Mouse (Mus musculus) right cerebral cortex, adult 2 months (tissue): Measurements from ENCODE around the gene Krtap4-7.
A peak's percentile ranks its signal among the peaks of the same experiment; 100 is the strongest.
"Not testable (repeated sequence)": the region's sequence is repeated elsewhere in the genome, so short reads cannot be mapped to it uniquely, and the experiment has no call there.

Experiments
- DNase-seq, 2 experiments: peaks; one replicate each; pipeline ENCODE4 v3.0.0; 2021 to 2022; ENCODE audit warnings: low spot score in 2 of 2

The Krtap4-7 gene

DNA sequence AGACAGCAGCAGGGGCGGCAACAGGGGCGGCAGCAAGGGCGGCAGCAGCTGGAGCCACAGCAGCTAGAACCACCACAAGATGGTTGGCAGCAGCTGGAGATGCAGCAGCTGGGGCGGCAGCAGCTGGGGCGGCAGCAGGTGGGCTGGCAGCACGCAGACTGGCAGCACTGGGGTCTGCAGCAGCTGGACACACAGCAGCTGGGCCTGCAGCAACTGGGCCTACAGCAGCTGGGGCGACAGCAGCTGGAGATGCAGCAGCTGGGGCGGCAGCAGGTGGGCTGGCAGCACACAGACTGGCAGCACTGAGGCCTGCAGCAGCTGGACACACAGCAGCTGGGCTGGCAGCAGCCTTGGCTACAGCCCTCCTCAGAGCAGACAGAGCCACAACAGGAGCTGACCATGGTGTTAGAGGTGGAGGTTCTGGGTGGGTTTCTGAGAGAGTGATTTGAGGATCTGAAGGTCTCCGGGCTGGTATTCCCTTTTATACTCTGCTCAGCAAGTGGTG lies at the start of gene Krtap4-7:
Gene Krtap4-7, minus strand, starts transcription at position 455 of the 505 bp plus-strand sequence.
- DNase-seq, result not testable (repeated sequence)

DNA sequence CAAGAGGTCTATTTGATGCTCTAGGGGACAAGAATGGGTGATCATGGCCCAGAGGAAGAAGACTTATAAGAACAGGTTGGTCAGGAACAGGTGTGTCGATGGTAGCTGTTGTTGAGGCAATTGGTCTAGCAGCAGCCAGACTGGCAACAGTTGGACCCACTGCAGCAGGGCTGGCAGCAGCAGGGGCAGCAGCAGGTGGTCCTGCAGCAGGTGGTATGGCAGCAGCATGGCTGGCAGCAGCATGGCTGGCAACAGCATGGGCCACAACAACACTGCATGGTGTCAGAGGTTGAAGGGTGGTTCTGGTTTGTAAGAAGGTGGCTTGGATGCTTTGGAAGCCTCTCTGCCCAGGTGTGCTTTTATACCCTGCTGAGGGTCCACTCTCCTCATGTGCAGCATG lies 46.6 kb upstream of the Krtap4-7 start, which contains the start of gene Gm14190:
Gene Gm14190, minus strand, starts transcription at position 278 of the 400 bp plus-strand sequence.
- no peak for DNase-seq

DNA sequence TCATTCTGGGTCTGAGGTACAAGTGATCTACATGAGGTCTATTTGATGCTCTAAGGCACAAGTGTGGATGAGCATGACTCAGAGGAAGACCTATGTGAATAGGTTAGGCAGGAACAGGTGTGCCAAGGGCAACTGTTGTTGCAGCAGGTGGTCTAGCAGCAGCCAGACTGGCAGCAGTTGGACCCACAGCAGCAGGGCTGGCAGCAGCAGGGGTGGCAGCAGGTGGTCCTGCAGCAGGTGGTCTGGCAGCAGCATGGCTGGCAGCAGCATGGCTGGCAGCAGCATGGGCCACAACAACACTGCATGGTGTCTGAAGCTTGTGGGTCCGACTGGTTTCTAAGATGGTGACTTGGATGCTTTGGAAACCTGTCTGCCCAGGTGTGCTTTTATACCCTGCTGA lies 41.3 kb upstream of the Krtap4-7 start:
- not testable (repeated sequence) for DNase-seq

DNA sequence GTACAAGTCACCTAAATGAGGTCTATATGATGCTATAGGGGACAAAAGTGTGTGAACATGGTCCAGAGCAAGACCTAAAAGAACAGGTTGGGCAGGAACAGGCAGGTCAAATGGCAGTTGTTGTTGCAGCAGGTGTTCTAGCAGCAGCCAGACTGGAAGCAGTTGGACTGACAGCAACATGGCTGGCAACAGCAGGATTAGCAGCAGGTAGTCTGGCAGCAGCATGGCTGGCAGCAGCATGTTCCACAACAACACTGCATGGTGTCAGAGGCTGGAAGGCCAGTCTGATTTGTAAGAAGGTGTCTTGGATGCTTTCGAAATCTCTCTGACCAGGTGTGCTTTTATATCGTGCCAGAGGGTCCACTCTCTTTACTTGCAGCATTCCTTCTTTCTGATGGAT lies 39.6 kb upstream of the Krtap4-7 start:
- no peak for DNase-seq

DNA sequence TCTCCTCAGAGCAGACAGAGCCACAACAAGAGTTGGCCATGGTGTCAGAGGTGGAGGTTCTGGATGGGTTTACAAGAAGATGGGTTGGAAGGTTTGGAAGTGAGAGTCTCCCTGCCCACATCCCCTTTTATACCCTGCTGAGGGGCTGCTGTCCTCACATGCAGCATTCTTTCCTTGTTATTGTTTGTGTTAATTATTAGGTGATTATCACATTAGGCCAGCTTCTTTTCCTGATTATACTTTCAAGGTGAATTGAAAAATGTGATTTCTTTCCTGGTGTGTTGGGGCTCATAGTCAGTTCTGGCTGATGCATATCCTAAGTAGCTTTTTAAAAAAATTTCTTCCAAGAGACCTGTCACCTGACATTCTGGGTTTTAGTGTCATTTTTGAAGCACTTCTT lies 22.0 kb upstream of the Krtap4-7 start, which contains the start of gene Krtap4-6:
Gene Krtap4-6, minus strand, starts transcription at position 101 of the 400 bp plus-strand sequence.
- DNase-seq, result no peak

DNA sequence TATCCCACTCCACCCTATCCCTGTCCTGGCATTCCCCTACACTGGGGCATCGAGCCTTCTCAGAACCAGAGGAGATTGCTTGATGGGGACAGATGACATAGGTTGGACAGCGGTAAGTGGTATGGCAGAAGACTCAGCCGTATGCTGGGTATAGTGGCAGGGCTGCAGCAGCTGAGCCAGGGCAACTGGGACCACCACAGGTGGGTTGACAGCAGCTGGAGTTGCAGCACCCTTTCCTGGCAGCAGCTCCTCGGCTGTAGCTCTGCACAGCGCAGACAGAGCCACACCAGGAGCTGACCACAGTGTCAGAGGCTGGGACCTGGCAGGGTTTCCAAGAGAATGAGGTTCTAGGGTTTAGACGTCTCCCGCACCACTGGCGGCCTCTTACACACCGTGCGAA lies 18.9 kb upstream of the Krtap4-7 start:
- no peak for DNase-seq

DNA sequence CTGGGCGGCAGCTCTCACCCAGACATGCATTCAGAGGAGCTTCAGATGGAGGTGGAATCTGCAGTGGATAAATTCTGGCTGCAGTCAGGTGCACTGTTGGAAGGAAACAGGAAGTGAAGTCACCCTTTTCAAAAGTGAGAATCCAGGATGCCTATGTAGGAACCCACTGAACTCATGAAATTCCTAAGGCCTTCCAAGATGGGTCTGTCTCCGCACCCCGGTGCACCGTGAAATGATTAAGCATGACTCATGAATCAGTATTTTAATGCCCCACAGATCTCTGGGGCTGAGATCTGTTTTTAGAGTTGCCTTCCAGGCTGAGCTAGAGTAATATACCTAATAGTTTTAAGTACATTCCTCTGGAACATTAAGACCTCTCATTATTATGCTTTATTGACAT lies 15.4 kb upstream of the Krtap4-7 start:
- DNase-seq, result no peak

DNA sequence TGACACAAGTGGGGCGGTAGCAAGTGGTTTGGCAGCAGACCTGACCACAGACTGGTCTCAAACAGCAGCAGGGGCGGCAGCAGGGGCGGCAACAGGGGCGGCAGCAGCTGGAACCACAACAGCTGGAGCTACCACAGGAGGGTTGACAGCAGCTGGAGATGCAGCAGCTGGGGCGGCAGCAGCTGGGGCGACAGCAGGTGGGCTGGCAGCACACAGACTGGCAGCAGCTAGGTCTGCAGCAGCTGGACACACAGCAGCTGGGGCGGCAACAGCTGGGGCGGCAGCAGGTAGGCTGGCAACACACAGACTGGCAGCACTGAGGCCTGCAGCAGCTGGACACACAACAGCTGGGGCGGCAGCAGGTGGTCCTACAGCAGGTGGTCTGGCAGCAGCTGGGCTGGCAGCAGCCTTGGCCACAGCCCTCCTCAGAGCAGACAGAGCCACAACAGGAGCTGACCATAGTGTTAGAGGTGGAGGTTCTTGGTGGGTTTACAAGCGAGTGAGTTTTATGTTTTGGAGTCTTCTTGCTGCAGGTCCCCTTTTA lies 14.7 kb upstream of the Krtap4-7 start, which contains the start of gene Gm11563:
Gene Gm11563, minus strand, starts transcription at position 494 of the 544 bp plus-strand sequence.
- DNase-seq, result not testable (repeated sequence)

DNA sequence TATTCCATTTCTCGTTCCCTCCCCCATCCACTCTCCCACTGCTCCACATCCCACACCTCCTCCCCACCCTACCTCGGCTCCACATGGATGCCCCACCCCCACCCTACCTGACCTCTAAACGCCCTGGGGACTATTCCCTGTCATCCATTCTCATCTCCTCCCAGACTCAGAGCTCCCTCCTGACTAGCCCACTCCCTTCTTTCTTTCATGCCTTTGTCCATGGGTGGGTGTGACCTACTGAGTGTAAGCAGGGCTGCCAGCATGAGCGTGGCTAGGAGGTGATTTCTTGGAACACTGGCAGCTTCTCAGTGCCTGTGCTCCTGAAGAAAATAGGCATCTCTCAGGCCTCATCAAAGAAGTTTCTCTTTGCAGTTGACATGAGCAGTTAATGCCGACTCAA lies 13.2 kb upstream of the Krtap4-7 start:
- DNase-seq, result no peak

DNA sequence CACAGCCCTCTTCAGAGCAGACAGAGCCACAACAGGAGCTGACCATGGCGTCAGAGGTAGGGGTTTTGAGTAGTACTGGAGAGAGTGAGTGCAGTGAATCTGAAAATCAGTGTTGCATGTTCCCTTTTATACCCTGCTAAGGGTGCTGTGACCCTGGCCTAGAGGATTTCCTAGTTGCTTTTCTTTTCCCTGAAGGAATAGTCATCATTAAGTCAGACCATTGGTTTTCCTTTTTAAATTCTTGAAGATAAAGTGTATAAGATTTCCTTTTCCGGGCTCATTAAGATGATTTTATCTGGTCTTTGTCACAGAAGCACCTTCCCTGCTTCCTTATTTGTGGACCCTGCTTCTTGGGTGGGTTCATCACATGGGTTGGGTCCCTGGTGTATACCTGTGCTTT lies 6.2 kb upstream of the Krtap4-7 start, which contains the start of gene Gm11555:
Gene Gm11555, minus strand, starts transcription at position 101 of the 400 bp plus-strand sequence.
- no peak for DNase-seq

DNA sequence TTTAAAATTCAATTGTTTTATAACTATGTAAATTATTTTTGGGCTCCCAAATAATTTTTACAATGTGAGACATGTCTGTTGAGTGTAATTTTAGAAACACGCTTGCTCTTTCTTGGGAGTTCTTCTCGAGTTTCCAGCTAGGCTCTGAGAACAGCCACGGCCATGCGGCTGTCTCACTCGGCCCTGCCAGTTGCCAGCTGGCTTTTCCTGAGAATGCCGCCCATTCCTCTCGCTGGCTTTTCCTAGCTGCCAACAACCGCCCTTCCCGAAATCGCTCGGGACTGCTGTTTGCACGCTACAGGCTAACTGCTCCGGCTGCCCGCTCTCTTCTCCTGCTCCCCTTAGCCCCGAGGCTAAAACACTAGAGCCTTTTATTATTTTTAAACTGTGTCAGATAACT lies 2.6 kb upstream of the Krtap4-7 start:
- DNase-seq, result peak; percentile 13 to 19

DNA sequence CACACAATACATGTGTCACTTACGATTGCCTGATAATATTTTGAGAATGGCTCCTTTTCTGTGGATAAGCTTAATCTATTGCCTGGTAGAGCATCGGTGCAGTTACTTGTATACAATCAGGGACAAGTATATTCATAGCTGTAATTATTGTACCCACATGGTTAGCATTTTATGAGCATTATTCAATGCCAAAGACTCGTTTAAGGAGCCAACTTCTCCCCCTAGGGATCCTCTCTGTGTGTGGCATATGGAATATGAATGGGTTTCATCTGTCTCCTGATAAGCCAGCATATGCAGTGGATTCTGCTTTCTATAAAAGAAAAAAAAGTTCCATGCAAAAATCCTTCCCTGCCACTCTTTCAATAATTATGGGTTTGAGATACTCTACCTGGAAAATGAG lies 462 bp upstream of the Krtap4-7 start:
- no peak for DNase-seq

DNA sequence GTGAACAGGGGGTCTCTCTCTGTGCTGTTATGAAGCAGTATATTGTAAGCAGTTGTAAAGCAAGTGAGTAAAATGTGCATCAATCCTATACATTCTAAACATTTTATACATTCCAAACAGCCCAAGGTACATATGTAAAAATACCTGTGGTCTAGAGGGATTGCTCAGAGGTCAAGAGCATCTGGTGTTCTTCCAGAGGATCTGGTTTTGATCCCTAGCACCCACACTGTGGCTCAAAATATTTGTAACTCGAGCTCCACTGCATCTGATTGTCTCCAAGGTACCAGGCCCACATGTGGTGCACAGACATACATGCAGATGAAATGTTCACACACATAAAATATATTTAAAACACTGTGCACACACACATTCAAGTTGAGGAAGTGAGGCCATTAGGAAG lies 3.0 kb downstream of the Krtap4-7 start:
- no peak for DNase-seq

DNA sequence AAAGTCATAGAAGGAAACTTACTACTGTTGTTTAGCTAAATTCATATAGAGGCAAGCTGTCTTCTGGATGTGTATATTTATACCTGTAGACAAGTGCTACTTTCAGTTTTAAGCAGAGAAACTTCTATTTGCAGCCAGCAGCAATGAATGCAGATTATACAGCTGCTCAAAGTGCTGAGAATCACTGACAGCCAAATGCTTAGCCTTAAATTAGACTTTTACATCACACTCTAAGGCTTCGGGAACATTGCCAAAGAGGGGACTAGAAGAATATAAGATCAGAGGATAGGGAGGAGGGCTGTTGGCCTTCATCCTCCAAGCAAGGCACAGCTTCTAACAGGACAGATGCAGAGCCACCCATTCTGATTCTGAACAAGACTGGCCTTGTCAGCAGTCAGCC lies 6.8 kb downstream of the Krtap4-7 start:
- DNase-seq, result no peak

DNA sequence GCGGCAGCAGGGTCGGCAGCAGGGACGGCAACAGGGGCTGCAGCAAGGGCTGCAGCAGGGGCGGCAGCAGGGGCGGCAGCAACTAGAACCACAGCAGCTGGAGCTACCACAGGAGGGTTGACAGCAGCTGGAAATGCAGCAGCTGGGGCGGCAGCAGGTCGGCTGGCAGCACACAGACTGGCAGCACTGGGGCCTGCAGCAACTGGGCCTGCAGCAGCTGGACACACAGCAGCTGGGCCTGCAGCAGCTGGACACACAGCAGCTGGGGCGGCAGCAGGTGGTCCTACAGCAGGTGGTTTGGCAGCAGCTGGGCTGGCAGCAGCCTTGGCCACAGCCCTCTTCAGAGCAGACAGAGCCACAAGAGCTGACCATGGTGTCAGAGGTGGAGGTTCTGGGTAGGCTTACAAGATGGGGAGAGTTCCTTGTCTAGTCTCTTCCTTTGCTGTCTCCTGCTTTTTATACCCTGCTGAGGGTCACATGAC lies 9.2 kb downstream of the Krtap4-7 start, which contains the start of gene Krtap4-2:
Gene Krtap4-2, minus strand, starts transcription at position 432 of the 482 bp plus-strand sequence.
- DNase-seq, result no peak

DNA sequence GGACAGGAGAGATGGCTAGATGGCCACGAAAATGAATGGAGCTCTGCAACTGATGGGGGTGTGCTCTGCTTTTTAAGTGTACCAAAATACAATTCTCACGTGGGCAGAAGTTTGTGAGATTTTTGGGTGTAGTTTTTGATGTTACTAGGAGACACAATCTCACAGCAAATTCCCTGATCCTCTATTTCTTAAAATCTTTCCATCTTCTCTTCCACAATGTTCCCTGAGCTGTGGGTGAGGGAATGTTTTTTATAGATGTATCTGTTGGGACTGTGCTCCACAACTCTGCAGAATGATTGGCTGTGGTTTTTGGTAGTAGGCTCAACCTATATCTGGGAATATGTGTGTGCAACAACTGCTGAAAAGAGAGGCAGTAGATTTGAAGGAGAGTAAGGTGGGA lies 10.6 kb downstream of the Krtap4-7 start:
- DNase-seq, result peak in 1 of 2 experiments; percentile 15

DNA sequence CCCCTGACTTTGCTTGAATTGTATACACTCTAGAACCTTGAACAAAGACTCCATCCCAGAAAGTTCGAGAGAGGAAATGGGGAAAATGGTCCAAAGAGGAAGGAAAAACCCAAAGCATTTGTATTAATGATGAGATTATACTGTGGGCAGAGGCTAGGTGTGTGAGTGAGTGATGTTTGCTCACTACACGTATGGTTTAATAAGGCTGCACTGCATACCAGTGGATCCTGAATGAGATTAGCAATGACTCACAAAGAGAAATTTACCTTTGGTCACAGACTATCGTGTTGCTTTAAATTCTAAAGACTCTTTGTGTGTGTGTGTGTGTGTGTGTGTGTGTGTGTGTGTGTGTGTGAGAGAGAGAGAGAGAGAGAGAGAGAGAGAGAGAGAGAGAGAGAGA lies 13.0 kb downstream of the Krtap4-7 start:
- no peak for DNase-seq

DNA sequence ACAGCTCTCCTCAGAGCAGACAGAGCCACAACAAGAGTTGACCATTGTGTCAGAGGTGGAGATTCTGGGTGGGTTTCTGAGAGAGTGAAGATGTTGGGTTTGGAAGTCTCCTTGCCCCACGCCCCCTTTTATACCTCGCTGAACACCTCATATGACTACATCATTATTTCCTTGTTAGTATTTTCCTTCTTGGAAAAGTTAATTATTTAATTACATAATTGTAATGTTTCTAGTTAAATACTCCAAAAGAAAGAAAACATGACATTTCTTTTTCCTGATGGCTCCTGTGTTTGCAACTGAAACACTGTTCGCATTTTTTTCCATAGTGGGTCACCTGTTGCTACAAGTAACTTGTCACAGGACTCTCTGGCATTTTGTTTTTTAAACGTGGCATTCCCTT lies 15.8 kb downstream of the Krtap4-7 start, which contains the start of gene Krtap4-1:
Gene Krtap4-1, minus strand, starts transcription at position 101 of the 400 bp plus-strand sequence.
- DNase-seq, result no peak

DNA sequence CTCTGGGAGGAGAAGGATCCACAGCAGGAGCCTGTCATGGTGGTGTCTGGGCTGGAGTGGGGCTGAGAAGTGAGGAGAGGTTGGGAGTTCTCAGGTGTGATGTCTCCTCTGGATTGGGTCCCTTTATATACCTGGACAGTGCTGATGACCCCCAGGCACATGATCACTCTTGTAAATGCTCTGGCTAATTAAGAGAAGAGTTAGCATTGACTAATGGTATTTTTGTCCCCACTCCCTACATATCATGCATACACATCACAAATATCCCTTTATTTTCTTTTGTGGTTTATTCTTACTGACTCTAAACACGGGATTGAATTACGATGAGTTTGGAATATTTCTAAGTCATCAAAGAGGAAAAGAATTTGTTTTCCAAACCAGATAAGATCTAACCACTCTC lies 23.6 kb downstream of the Krtap4-7 start, which contains the start of gene Gm11562:
Gene Gm11562, minus strand, starts transcription at position 101 of the 400 bp plus-strand sequence.
- no peak for DNase-seq

DNA sequence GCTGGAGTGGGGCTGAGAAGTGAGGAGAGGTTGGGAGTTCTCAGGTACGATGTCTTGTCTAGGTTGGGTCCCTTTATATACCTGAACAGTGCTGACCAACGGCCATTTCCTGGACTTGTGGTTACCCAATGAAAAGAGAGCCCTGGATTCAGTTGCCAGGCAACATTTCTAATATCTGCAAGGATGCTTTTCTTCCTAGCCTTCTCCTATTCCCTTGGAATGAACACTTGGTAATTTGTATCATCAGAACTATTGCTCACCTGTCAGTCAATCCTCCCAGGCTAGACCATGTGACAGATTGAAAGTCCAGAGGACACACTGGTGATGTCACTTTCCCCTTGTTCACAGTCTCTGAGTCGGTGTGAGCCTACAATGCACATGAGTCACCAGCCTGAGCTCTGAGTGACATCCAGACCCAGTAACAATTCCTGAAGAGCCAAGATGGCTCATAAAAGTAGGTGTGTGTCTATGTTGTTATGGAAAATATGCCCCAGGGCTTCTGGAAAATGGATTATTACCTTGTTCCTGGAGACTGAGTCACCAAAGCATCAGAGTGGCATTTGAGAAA lies 29.0 kb downstream of the Krtap4-7 start, which contains the start of gene Krtap2-4:
Gene Krtap2-4, minus strand, starts transcription at position 51 of the 568 bp plus-strand sequence.
- no peak for DNase-seq

DNA sequence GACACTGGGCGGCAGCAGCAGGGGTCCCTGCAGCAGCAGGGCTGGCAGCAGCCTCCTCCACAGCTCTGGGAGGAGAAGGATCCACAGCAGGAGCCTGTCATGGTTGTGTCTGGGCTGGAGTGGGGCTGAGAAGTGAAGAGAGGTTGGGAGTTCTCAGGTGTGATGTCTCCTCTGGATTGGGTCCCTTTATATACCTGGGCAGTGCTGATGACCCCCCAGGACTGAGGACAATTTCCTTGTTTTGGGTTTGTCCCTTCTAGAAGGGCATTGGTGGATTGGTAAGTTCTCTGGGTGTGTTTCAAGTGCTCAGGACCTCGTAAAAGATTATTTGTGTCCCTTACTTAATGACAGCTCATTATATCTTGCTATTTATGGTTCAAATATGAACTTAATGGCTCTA lies 33.8 kb downstream of the Krtap4-7 start, which contains the start of gene Gm11937:
Gene Gm11937, minus strand, starts transcription at position 101 of the 400 bp plus-strand sequence.
- not testable (repeated sequence) for DNase-seq

DNA sequence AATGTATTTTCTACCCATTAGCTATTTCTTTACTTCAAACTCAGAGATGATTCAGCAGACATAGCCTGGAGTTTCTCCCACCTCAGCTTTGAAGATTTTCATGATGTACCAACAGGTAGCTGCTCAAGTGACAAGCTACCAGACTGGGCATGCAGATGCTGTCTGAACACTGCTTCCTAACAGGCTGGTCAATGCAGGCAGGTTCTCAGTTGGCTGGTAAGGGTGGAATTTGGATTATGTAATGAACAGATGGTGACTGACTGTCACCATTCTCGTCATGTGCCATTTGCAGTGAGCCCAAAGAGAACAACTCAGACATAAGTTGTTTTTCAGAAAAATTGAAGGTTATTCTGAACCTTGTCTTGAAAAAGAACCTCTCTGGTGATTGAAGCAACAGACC lies 34.8 kb downstream of the Krtap4-7 start:
- DNase-seq, result peak; percentile 49 to 50

DNA sequence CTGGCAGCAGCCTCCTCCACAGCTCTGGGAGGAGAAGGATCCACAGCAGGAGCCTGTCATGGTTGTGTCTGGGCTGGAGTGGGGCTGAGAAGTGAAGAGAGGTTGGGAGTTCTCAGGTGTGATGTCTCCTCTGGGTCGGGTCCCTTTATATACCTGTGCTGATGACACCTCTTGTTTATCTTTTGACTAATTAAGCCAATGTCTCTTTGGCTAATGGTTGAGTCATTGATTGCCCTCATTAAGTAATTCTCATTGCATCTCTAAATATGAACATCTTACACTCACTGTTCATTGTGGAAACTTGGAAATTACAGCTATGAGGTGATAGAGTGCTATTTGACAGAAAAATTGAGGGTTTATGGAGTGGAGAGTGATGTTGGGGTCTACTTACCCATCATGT lies 40.7 kb downstream of the Krtap4-7 start, which contains the start of gene Gm11938:
Gene Gm11938, minus strand, starts transcription at position 101 of the 400 bp plus-strand sequence.
- DNase-seq, result not testable (repeated sequence)
